Mouse (Mus musculus) liver, embryonic 14.5 days (tissue): ENCODE data around the gene Fmnl3.

Experiments
- CTCF ChIP-seq: IDR thresholded peaks from 2 replicates; pipeline ENCODE4 v1.5.1; 2016; ENCODE audit warnings: antibody characterized with exemption, low read depth, control low read depth
- EP300 ChIP-seq: IDR thresholded peaks from 2 replicates; pipeline ENCODE4 v1.6.1; 2016; ENCODE audit warnings: antibody characterized with exemption, low read depth

DNA sequence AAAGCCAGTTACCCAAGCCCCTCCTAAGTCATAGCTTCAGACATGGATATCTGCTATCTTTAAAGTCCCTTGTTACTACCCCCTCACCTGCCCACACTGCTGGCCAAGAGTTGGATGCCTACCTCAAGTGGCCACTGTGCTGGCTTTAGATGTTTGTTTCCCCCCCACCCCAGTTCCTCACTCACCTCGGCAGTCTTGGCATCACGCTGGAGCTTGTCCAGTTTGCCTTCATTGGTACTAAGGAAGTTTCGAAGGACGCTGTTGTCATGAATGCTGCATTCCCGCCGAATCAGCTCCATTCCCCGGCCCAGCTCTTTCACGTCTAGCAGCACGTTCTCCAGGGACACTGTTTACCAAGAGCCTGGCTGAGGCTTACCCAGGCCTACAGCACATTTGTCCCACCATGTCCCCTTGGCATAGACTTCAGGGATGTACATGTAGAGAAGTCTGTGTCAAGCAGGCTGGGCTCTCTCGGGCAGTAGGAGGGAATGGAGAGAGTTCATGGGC, 50.1 kb downstream of the Fmnl3 start:
- TF ChIP-seq CTCF: no peak
- no peak for TF ChIP-seq EP300
